ENCODE assay signal across 28 mouse cellular contexts in genomic region chr10:87286831-87287230, GRCm38 (mm10).
"Had no signal": no experiment of that assay in that cellular context is flagged by ENCODE, and none has a peak within 500 bp of the region (broad histone marks: within the 10 kb centered on the region; RNA-seq: fewer than 3 reads in every experiment).

No protein-coding gene starts in this region.

- H3K4me2 ChIP-seq: heart, embryonic 12.5 days; hindbrain, embryonic 12.5 days; hindbrain, embryonic 14.5 days; intestine, embryonic 15.5 days; limb, embryonic 12.5 days; liver, embryonic 11.5 days; liver, embryonic 13.5 days; liver, embryonic 15.5 days had no signal

- H3K27ac ChIP-seq: gastrocnemius, adult 2 months; heart, embryonic 10.5 days; hindbrain, embryonic 10.5 days; hindbrain, embryonic 12.5 days; hindbrain, embryonic 14.5 days; intestine, embryonic 15.5 days; layer of hippocampus, adult 2 months; left cerebral cortex, adult 2 months; limb, embryonic 10.5 days; limb, embryonic 12.5 days; liver, embryonic 13.5 days; liver, embryonic 15.5 days had no signal

- DNase-seq: gastrocnemius, adult 2 months; gastrocnemius, postnatal 10 days; gastrocnemius, postnatal 25 days; heart, adult 18-20 months; heart, postnatal 10 days; heart, postnatal 4 days; kidney, adult 18-20 months; kidney, adult 8-10 months; kidney, postnatal 10 days; kidney, postnatal 25 days; kidney, postnatal 4 days; liver; liver, embryonic 13.5 days had no signal

- H3K4me1 ChIP-seq: heart, embryonic 10.5 days; heart, embryonic 12.5 days; hindbrain, embryonic 10.5 days; hindbrain, embryonic 12.5 days; intestine, embryonic 15.5 days; limb, embryonic 10.5 days; limb, embryonic 12.5 days; liver, embryonic 13.5 days; liver, embryonic 15.5 days had no signal

- H3K27me3 ChIP-seq: heart, embryonic 12.5 days; intestine, embryonic 15.5 days; limb, embryonic 12.5 days; liver, embryonic 13.5 days; liver, embryonic 15.5 days had no signal

- ATAC-seq: hindbrain, embryonic 16.5 days; inflammation-experienced regulatory T-cells, adult 6 months; intestine, embryonic 15.5 days; intestine, postnatal 0 days had no signal

- H3K9ac ChIP-seq: heart, embryonic 12.5 days; hindbrain, embryonic 12.5 days; hindbrain, embryonic 14.5 days; intestine, embryonic 15.5 days; limb, embryonic 12.5 days; liver, embryonic 13.5 days; liver, embryonic 15.5 days had no signal

- H3K9me3 ChIP-seq: heart, embryonic 10.5 days; heart, embryonic 12.5 days; hindbrain, embryonic 10.5 days; hindbrain, embryonic 12.5 days; intestine, embryonic 15.5 days; limb, embryonic 10.5 days; limb, embryonic 12.5 days; liver, embryonic 13.5 days; liver, embryonic 15.5 days had no signal

- H3K36me3 ChIP-seq: heart, embryonic 10.5 days; heart, embryonic 12.5 days; hindbrain, embryonic 10.5 days; hindbrain, embryonic 12.5 days; intestine, embryonic 15.5 days; limb, embryonic 10.5 days; limb, embryonic 12.5 days; liver, embryonic 13.5 days; liver, embryonic 15.5 days had no signal

- H3K4me3 ChIP-seq: gastrocnemius, adult 2 months; heart, embryonic 10.5 days; heart, embryonic 12.5 days; hindbrain, embryonic 10.5 days; hindbrain, embryonic 12.5 days; intestine, embryonic 15.5 days; layer of hippocampus, adult 2 months; left cerebral cortex, adult 2 months; limb, embryonic 10.5 days; limb, embryonic 12.5 days; liver, embryonic 13.5 days; liver, embryonic 15.5 days had no signal
